33 mouse cellular contexts compared by ENCODE assay signal in the genomic region with DNA sequence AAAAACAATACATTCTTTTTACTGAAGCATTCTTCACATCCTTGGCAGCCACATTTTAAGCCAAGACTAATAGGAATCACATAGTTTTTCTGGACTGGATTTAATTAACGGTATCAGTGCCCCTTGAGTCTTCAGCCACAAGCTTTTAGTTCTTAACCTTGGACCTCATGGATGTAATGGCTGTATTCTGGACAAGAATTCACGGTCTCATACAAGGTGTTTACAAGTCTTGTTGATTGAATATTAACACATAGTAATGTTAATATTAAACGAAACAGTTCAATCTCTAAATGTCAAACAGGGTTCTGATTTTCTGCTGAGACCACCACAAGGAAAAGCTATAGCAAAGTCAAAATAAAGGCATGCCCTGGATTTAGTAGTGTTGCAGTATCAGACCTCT. TPM values are rescaled to one million over a fixed set of nuclear protein-coding genes. Genes with fewer than 3 reads are reported as not detected.
"Had no signal": no experiment of that assay in that cellular context is flagged by ENCODE, and none has a peak within 500 bp of the region (broad histone marks: within the 10 kb centered on the region; RNA-seq: fewer than 3 reads in every experiment).

No protein-coding gene starts in this region.

- H3K4me3 ChIP-seq: embryonic facial prominence, embryonic 10.5 days; embryonic facial prominence, embryonic 12.5 days; embryonic facial prominence, embryonic 13.5 days; embryonic facial prominence, embryonic 15.5 days; erythroblast, embryonic 14.5 days; forebrain, embryonic 10.5 days; forebrain, embryonic 12.5 days; forebrain, embryonic 13.5 days; forebrain, embryonic 15.5 days; gastrocnemius, adult 2 months had no signal

- H3K27ac ChIP-seq: embryonic facial prominence, embryonic 10.5 days; embryonic facial prominence, embryonic 12.5 days; embryonic facial prominence, embryonic 13.5 days; embryonic facial prominence, embryonic 15.5 days; forebrain, embryonic 10.5 days; forebrain, embryonic 12.5 days; forebrain, embryonic 13.5 days; forebrain, embryonic 15.5 days; gastrocnemius, adult 2 months had no signal

- DNase-seq: cerebellum, adult 2 months; cerebellum, adult 8-10 months; cerebellum, adult 9-10 months; cerebellum, adult 9-11 months; cerebellum, postnatal 10 days; cerebellum, postnatal 14 days; cerebellum, postnatal 25 days; cerebellum, postnatal 36 days; embryo, embryonic 11 days; forebrain, postnatal 0 days; gastrocnemius, adult 2 months; gastrocnemius, postnatal 10 days; gastrocnemius, postnatal 14 days; gastrocnemius, postnatal 25 days; gastrocnemius, postnatal 36 days; heart, adult 11 months; heart, adult 18-20 months had no signal

- H3K9ac ChIP-seq: embryonic facial prominence, embryonic 12.5 days; embryonic facial prominence, embryonic 13.5 days; embryonic facial prominence, embryonic 15.5 days; forebrain, embryonic 12.5 days; forebrain, embryonic 13.5 days; forebrain, embryonic 15.5 days; forebrain, postnatal 0 days had no signal

- ATAC-seq: forebrain, embryonic 13.5 days; forebrain, embryonic 14.5 days; forebrain, embryonic 15.5 days; forebrain, embryonic 16.5 days; forebrain, postnatal 0 days had no signal

- H3K9me3 ChIP-seq: embryonic facial prominence, embryonic 10.5 days; embryonic facial prominence, embryonic 12.5 days; embryonic facial prominence, embryonic 13.5 days; embryonic facial prominence, embryonic 15.5 days; forebrain, embryonic 10.5 days; forebrain, embryonic 12.5 days; forebrain, embryonic 13.5 days; forebrain, embryonic 15.5 days had no signal

- H3K27me3 ChIP-seq: embryonic facial prominence, embryonic 12.5 days; embryonic facial prominence, embryonic 13.5 days; embryonic facial prominence, embryonic 15.5 days; forebrain, embryonic 12.5 days; forebrain, embryonic 13.5 days; forebrain, embryonic 15.5 days had no signal

- H3K36me3 ChIP-seq: embryonic facial prominence, embryonic 10.5 days; embryonic facial prominence, embryonic 12.5 days; embryonic facial prominence, embryonic 13.5 days; embryonic facial prominence, embryonic 15.5 days; forebrain, embryonic 10.5 days; forebrain, embryonic 12.5 days; forebrain, embryonic 15.5 days had no signal

- H3K4me1 ChIP-seq: embryonic facial prominence, embryonic 10.5 days; embryonic facial prominence, embryonic 12.5 days; embryonic facial prominence, embryonic 13.5 days; embryonic facial prominence, embryonic 15.5 days; forebrain, embryonic 10.5 days; forebrain, embryonic 12.5 days; forebrain, embryonic 13.5 days; forebrain, embryonic 15.5 days had no signal

- H3K4me2 ChIP-seq: embryonic facial prominence, embryonic 12.5 days; embryonic facial prominence, embryonic 13.5 days; embryonic facial prominence, embryonic 15.5 days; forebrain, embryonic 12.5 days; forebrain, embryonic 13.5 days; forebrain, embryonic 15.5 days had no signal

RNA-seq across cellular contexts. Expression of gene Slc5a12, which starts 4.8 kb away (rescaled TPM):
- polyA plus RNA-seq: cerebellum, adult 2 months; embryonic facial prominence, embryonic 10.5 days; embryonic facial prominence, embryonic 11.5 days; embryonic facial prominence, embryonic 12.5 days; embryonic facial prominence, embryonic 13.5 days; embryonic facial prominence, embryonic 14.5 days; embryonic facial prominence, embryonic 15.5 days; erythroblast, embryonic 14.5 days; forebrain, embryonic 10.5 days; forebrain, embryonic 11.5 days; forebrain, embryonic 12.5 days; forebrain, embryonic 13.5 days; forebrain, embryonic 14.5 days; forebrain, embryonic 15.5 days; forebrain, embryonic 16.5 days; forebrain, postnatal 0 days; frontal cortex, adult 2 months; gonadal fat pad, adult 2 months had no signal
